Mouse (Mus musculus) spleen, postnatal 10 days (tissue): ENCODE measurements around the gene Artn.

Source experiments
- DNase-seq, 2 experiments: peaks; one replicate each; pipeline ENCODE4 v3.0.0; 2021 to 2022; ENCODE audit warnings: low spot score in 2 of 2

Artn gene

GRCm38 (mm10) chr4:117929391-117929881, at the start of gene Artn:
Gene Artn, minus strand, starts transcription at chr4:117929763.
- DNase-seq, result peak; percentile 48 to 54

- DNase-seq, result no peak
These were observed 49.6 kb upstream of the Artn start for GRCm38 (mm10) chr4:117979181-117979580.

DNA sequence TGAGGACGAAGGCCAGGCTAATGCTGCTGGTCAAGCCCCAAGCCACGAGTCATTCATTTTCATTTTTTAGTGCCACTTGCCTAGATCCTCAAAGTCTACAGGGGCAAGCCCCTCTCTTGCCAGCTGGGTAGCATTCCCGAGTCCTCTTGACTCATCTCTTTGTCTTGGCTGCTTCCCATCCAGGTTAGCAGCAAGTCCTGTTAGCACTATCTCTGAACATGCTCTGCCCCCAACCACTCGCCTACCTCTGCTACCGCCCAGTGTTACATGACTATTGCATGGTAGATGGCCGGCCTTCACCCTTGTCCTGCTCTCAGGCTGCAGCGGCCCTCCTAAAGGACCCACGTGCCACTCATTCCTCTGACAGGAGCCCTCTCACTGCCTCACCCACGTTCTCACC, 48.7 kb upstream of the Artn start:
- DNase-seq, result no peak

GRCm38 (mm10) chr4:117977841-117978240, 48.3 kb upstream of the Artn start:
- DNase-seq, result no peak

- no peak for DNase-seq
These were observed 47.8 kb upstream of the Artn start for GRCm38 (mm10) chr4:117977371-117977770.

- DNase-seq, result no peak
These were observed 46.3 kb upstream of the Artn start for GRCm38 (mm10) chr4:117975820-117976219.

- DNase-seq, result no peak
These were observed 45.2 kb upstream of the Artn start for GRCm38 (mm10) chr4:117974719-117975118.

DNA sequence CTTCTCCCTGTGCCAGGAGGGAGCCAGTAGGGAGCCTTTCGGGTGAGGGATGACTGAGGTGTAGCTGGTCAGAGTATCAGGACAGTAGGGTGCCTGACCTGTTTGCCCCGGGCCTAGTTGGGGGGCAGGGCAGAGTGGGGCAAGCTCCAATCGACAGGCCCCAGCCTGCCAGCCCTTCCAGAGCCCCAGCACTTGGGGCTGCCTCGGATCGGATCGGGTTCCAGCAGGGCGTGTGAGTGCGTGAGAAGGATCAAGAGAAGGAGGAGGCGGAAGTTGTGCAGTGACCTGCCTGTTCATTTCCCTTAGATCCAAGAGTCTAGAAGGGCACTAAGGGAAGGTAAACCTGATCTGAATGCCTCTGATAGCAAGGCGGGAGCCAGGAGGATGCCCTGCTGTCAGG, 43.4 kb upstream of the Artn start:
- DNase-seq, result peak in 1 of 2 experiments; percentile 20

GRCm38 (mm10) chr4:117964346-117965025, 34.9 kb upstream of the Artn start:
- no peak for DNase-seq

GRCm38 (mm10) chr4:117957492-117957891, 27.9 kb upstream of the Artn start:
- DNase-seq, result no peak

- no peak for DNase-seq
These were observed 17.9 kb upstream of the Artn start for GRCm38 (mm10) chr4:117947493-117947892.

GRCm38 (mm10) chr4:117946639-117947305, 17.2 kb upstream of the Artn start:
- no peak for DNase-seq

DNA sequence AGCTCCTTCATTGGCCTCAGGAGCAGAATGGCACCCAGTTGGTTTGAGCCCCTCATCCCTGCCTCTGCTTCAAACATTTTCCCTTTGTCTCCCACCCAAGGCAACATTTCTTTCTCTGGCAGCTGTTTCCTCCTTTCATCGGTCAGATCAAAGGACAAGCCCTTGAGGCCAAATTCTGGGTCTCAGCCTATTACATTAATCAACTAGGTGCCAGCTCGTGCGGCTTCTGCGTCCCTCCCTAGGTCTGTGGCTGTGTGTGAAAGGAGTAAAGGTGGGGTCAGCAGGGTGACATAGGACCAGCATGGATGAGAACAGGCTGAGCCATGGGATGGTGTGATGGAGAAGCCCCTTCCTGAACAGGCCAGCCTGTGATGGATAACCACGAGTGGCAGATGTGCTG, 13.8 kb upstream of the Artn start:
- no peak for DNase-seq

GRCm38 (mm10) chr4:117936964-117937363, 7.4 kb upstream of the Artn start:
- DNase-seq, result no peak

- DNase-seq, result no peak
These were observed 4.5 kb upstream of the Artn start for GRCm38 (mm10) chr4:117934081-117934480.

DNA sequence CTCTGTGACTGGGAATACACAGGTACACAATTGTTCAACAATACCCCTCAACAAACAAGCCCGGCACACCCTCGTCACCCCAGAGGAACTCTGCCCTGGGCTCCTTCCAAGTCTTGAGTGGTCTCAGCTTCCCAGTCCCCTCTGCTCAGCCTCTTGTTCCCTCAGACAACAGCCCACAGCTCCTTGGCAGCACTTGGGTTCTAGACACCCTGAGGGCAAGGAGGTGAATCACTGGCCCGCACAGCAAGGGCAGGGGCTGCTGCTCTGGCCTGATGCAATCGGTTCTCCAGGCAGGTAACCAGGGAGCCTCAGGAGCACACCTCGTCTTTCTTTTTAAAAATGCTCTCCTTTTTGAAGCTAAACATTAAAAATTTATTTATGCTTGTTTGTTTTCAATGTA, 3.7 kb upstream of the Artn start:
- DNase-seq, result no peak

DNA sequence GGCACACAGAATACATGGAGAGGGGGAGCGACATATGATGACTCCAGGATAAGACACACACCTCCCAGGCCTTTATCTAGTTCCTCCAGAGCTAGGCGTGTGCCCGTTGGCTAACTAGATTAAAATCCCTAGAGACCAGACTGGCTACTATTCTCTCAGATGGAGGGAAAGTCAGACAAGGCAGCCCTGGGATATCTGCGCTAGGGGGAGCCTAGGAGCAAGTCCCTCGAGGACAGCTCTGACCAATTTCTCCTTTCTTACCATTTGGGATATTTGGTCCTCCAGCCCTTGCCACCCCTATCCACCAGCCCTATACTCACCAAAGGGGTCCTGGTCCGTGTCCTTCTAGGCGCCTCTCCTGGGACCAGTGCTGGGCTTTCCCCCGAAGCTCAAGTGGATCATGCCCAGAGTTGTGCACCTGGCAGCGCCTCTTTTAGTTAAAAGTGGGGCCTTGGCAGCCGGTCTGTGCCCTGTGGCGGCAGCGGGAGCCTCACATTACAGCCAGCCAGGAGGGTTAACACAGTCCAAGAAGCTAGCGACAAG, 793 bp downstream of the Artn start:
- peak; percentile 79 to 84 for DNase-seq

- peak; percentile 52 to 62 for DNase-seq
These were observed 1.3 kb downstream of the Artn start for GRCm38 (mm10) chr4:117928234-117928633.

GRCm38 (mm10) chr4:117926545-117927482, 2.7 kb downstream of the Artn start:
- DNase-seq, result peak; percentile 39 to 55

DNA sequence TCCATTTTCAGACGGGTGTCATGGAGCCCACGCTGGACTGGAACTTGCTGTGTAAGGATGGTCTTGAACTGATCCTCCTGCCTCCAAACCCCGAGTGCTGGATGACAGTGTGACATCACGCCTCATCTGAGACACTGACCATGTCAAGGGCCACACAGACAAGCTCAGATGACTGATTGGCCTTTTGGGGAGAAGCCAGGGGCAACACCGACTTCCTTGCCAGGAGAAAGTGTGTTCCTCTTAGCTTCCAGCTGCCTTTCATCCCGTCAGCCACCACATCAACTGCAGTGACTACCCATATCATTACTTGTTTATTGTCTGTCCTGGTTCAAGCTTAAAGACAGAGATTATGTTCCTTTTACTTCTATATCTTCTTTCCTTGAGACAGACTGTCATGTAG, 4.6 kb downstream of the Artn start:
- DNase-seq, result no peak

GRCm38 (mm10) chr4:117923450-117923849, 6.1 kb downstream of the Artn start:
- DNase-seq, result no peak

DNA sequence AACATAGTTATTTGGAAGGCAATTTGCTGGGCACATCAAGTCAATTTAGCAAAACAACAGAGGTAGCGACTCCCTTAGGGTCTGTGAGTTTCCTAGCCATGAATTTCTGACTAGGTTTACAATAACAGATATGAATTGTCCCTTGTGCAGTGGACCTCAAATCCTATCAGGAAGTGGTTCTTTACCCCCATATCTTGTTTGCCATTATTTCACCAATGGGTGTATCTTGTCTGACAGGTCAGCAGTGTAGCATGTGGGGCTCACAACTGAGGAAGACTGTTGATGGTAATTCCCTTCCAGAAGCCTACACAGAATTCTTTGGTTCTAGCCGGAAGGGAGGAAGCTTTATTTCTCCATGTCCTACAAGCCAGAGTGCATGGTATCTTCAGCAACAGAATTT, 8.2 kb downstream of the Artn start:
- DNase-seq, result no peak
